Mouse (Mus musculus): Measurements from ENCODE around the gene St14.

- TF ChIP-seq CTCF (IDR thresholded peaks at IDR 0.05; ENCODE audit: borderline replicate concordance, insufficient read depth, low read depth, low read length) (no peak), POLR2A (IDR thresholded peaks at IDR 0.05; ENCODE audit: borderline replicate concordance, insufficient read depth, low read length) (no peak)
These were observed 81.4 kb downstream of the St14 start for GRCm38 (mm10) chr9:31050208-31050607.
